Mouse (Mus musculus): ENCODE measurements at regions not wholly inside any gene's neighbourhood (a gene's known extent, or its start where the extent isn't known, plus 50 kb on each side); places are given as distances from the start of the nearest gene placed in this dataset.

DNA sequence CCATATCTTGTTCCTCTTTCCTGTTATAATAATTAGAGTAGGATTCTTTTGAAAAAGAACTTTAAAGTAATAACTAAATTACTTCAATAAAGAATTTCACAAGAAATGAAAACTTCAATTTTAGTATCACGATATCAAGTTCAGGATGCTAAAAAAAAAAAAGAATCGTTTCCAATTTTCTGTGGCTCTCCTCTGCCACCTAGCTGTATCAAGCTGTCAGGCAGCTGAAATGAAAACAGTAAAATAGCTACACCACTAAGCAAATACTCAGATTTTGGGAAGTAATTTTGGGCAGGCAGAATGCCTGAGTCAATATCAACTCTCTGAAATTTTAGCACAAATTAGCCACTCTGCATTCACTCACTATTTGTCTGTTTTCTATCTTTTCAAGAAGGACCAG, 694.5 kb upstream of the Arrdc3 start:
- DNase-seq (ENCODE audit: inconsistent age in 2 of 2, low spot score in 1 of 2), result no peak

GRCm38 (mm10) chr13:80195065-80195605, 688.0 kb upstream of the Arrdc3 start:
- no peak for DNase-seq (ENCODE audit: inconsistent age in 2 of 2, low spot score in 1 of 2)

DNA sequence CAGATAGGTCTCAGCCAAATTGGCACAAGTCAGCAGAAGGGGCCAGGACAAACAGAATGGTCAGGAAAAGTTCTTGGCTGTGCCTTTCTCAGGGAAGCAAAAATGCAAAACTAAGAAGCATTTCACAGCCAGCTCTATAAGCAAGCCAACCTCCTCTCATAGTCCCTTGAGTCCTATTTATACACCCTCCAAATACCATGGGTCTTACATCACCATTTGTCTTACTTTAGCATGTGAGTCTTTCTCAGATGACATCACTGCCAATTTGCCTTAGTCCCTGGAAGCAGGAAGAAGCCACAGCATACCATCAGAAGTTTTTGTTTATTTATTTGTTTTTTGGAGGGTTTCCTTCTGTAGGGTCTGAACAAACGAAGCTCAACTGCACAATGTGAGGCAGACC, 659.1 kb upstream of the Arrdc3 start:
- DNase-seq (ENCODE audit: inconsistent age in 2 of 2, low spot score in 1 of 2), result no peak

- DNase-seq (ENCODE audit: inconsistent age in 2 of 2, low spot score in 1 of 2), result no peak
These were observed 651.8 kb upstream of the Arrdc3 start for GRCm38 (mm10) chr13:80231381-80231780.

GRCm38 (mm10) chr13:80235254-80236032, 647.7 kb upstream of the Arrdc3 start:
- DNase-seq (ENCODE audit: inconsistent age in 2 of 2, low spot score in 1 of 2), result no peak

GRCm38 (mm10) chr13:80262826-80263225, 620.4 kb upstream of the Arrdc3 start:
- no peak for DNase-seq (ENCODE audit: inconsistent age in 2 of 2, low spot score in 1 of 2)

GRCm38 (mm10) chr13:80267131-80267530, 616.1 kb upstream of the Arrdc3 start:
- DNase-seq (ENCODE audit: inconsistent age in 2 of 2, low spot score in 1 of 2), result no peak

DNA sequence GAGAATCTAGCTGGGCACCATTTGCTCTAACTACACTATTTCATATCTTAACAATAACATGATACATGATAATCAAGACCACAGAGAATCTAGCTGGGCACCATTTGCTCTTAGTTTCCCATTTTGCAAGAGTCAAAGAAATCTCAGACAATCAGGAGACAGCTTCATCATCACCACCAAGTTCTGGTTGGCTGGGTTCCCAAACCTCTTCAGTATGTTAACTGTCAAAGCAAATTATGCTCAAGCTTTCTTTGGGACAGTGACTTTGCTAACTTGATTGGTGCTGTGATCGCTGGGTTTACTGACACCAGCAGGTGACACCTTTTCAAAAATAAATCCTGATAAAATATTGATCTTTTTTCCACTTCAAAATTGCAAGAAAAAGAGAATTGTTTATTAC, 609.2 kb upstream of the Arrdc3 start:
- DNase-seq (ENCODE audit: inconsistent age in 2 of 2, low spot score in 1 of 2), result no peak

DNA sequence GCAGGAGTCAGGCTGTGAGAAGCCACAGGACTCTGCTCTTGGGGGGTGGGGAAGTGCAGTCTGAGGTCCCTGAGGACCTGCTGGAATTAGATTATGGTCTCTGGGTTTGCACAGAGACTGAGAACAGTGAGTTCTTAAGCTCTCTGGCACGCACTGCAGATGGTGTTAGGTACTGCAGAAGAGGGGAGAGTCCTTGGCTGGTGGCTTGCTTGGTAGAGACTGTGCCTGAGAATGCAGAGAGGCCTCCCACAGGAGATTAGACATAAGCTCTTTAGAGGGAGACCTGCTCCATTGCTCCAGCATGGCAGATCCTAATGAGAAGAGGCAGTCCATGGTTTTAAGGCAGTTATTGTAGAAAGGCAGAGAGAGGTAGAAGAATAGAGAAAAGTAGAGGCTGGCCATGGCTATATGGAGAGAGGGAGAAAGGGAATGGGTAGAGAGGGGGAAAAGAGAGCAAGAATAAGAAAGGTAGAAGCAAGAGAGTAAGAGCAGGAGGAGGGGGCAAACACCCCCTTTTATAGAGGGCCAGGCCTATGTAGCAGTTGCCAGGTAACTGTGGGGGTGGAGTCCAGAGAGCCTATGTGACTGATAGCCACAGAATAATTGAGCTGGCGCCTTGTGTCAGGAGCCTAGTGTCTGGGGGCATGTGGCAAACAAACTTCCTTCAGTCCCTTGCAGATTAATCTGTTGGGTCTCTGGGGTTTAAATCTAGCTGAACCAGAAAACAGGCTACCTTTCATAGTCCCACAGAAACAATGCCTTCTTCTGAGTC, 591.3 kb upstream of the Arrdc3 start:
- DNase-seq (ENCODE audit: inconsistent age in 2 of 2, low spot score in 1 of 2), result no peak

DNA sequence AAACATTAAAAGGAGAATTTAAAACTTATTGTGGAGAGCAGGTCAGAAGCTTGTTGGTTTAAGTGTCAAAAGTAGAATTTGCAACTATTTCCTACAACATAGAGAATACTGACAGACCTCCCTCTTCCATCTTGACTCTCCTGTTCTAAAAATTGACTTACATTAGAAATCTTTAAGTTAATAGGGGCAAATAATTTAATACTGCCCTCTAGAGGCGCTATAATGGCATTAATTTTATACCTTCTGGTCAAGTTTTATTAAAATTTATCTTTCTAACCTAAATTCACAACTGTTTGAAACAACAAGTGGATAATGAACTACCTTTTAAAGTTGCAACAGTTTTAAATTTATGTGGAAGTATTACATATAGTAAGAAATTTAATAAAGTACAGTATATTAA, 587.5 kb upstream of the Arrdc3 start:
- DNase-seq (ENCODE audit: inconsistent age in 2 of 2, low spot score in 1 of 2), result peak in 1 of 2 experiments; percentile 8

DNA sequence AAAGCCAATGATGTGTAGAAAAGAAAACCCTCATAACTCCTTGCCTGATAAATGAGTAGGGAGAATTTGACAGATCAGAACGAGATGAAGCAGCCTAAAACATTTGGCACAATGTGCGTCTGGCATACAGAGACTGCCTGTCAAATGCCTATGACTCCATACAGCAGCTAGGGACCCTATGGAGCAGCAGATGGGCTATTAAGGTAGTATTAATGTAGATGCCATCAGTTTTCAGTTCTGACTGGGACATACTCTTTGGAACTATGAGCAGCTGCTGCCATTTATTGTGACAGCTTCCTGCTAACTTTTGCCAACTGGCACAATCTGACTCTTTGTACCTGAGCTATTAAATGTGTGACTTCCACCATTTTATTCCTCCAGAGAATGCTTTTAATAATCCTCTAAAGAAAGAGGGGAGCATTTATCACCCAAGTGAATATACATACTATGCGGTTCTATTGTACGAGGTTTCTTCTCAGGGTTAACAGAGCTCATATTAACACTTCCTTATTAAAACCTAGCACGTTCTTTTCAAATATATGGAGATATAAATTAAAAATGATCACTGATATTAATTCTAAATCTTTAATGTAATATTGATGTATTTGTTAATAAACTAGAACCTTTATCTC, 549.0 kb upstream of the Arrdc3 start:
- DNase-seq (ENCODE audit: inconsistent age in 2 of 2, low spot score in 1 of 2), result no peak

DNA sequence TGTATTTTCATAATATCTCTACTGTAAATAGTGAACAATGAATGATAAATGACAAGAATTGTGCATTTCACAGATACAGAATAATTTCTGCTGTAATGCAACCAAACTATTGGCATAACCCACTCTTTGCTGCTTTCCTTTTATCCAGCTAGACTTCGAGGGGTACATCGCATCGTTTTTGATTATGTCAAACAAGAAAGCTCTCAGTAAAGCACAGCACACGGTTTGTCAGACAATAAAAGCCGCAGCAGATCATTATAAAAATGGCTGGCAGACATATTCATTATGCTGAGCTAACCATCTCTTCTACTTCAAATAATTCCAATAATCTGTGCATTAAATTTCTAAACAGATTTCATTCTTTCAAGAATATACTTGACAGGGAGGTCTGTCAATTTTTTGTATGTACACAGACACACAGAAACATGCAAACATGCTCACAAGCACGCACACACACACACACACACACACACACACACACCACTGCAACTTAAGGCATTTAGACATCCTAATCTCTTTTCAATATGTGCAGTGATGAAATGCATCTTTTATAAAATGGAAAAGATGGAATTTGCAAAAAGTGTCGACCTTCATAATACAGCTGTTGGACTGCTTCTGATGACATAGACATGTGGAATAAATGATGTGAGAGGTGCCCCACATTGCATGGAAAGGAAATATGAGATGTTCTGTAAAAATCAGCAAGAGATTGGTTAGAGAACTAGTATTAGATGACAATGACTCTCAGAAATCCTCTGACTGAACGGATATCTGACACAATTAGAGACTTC, 548.1 kb upstream of the Arrdc3 start:
- no peak for DNase-seq (ENCODE audit: inconsistent age in 2 of 2, low spot score in 1 of 2)

GRCm38 (mm10) chr13:80346980-80347649, 536.1 kb upstream of the Arrdc3 start:
- no peak for DNase-seq (ENCODE audit: inconsistent age in 2 of 2, low spot score in 1 of 2)

GRCm38 (mm10) chr13:80365964-80366363, 517.2 kb upstream of the Arrdc3 start:
- no peak for DNase-seq (ENCODE audit: inconsistent age in 2 of 2, low spot score in 1 of 2)

GRCm38 (mm10) chr13:80370491-80370890, 512.7 kb upstream of the Arrdc3 start:
- no peak for DNase-seq (ENCODE audit: inconsistent age in 2 of 2, low spot score in 1 of 2)

- DNase-seq (ENCODE audit: inconsistent age in 2 of 2, low spot score in 1 of 2), result no peak
These were observed 501.8 kb upstream of the Arrdc3 start for GRCm38 (mm10) chr13:80381280-80381965.

DNA sequence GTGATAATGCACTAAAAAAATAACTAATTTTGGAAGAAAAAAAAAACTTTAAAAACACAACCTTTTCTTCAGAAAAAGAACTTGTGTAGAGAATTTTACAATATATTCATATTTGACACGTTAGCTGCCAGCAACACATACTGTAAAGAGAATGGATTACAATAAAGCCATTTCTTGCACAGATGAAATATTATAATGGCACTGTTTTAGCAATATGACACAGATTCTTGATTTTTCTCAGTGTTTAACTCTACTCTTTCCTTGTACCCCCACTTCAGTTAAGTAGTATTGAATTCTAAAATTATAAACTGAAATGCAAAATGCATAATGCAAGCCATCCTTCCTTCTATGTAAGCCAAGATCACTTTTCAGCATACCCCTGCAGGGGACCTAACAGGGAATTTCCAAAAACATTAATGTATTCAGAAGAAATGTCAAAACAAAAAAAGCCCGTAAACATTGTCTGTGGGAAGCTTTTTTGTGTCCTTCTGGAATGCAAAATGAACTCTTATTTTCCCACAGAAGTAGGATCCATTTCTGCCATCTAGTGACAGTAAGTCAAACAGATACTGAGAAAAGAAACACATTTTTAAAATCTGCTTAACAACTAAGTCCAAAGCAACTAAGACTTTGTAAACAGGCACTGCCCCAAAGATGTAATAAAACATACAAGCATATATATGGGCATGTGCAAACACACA, 501.1 kb upstream of the Arrdc3 start:
- no peak for DNase-seq (ENCODE audit: inconsistent age in 2 of 2, low spot score in 1 of 2)

- peak in 1 of 2 experiments; percentile 89 for DNase-seq (ENCODE audit: inconsistent age in 2 of 2, low spot score in 1 of 2)
These were observed 474.3 kb upstream of the Arrdc3 start for GRCm38 (mm10) chr13:80408928-80409327.

DNA sequence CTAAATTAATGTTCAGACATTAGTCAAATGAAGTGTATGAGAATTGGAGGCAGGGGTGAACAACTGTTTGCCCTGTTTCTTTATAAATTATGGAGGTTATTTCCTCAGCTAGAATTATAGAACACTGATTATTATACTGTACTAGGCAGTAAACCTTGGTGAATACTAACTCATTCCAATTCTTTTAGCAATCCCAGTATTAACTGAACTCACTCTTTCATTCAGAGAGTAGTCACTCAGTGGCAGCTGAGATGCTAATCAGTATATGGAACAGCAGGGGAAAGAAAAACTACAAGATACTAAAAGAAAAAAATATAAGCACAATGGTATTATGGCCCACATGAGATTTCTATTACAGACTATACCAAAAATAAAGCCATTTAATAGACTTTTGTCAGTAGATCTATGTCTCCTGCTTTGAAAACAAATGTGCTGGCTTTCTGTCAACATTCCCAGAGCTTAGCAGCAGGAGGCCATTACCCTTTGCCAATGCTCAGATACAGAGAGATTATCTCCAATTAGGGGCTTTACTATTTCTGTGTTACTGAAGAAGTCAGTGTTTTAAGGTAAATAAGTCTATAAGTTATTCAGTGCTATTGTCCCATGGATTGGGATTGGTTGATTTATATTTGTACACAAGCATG, 473.3 kb upstream of the Arrdc3 start:
- no peak for DNase-seq (ENCODE audit: inconsistent age in 2 of 2, low spot score in 1 of 2)
